Mouse (Mus musculus): ENCODE measurements around the gene Lpcat3. TPM values are rescaled to one million over a fixed set of nuclear protein-coding genes. Genes with fewer than 3 reads are reported as not detected.
"Not testable (repeated sequence)": the region's sequence is repeated elsewhere in the genome, so short reads cannot be mapped to it uniquely, and the experiment has no call there.

Gene Lpcat3
- polyA plus RNA-seq, 1 experiment from 2014 or later = 45.3 TPM

- H3K27me3 ChIP-seq = no peaks in the 10 kb centered on the region
- no peak for ATAC-seq (ENCODE audit: low FRiP score)
Measured at GRCm38 (mm10) chr6:124661995-124662394, 832 bp upstream of the Lpcat3 start.

GRCm38 (mm10) chr6:124663424-124663795, 583 bp downstream of the Lpcat3 start:
- no peak for ATAC-seq (ENCODE audit: low FRiP score)
- H3K36me3 ChIP-seq = no peaks in the 10 kb centered on the region
- WGBS = 18% methylated on average over 13 of the region's 13 CpGs

More at GRCm38 (mm10) chr6:124661995-124662394, 832 bp upstream of the Lpcat3 start:
- no peaks in the 10 kb centered on the region for H3K9me3 ChIP-seq (replicated peaks)
- H3K9ac ChIP-seq = peak overlapping the region; percentile 61; the same call in 1 of the 2 replicates
- peak overlapping the region; percentile 75 for H3K4me2 ChIP-seq (replicated peaks)
- H3K4me1 ChIP-seq = peaks cover 12% of the 10 kb centered on the region
- H3K27ac ChIP-seq = peak overlapping the region; percentile 84
- H3K4me3 ChIP-seq = peak overlapping the region; percentile 69
- WGBS = 34% methylated on average over 6 of the region's 6 CpGs
- no peaks in the 10 kb centered on the region for H3K36me3 ChIP-seq

DNA sequence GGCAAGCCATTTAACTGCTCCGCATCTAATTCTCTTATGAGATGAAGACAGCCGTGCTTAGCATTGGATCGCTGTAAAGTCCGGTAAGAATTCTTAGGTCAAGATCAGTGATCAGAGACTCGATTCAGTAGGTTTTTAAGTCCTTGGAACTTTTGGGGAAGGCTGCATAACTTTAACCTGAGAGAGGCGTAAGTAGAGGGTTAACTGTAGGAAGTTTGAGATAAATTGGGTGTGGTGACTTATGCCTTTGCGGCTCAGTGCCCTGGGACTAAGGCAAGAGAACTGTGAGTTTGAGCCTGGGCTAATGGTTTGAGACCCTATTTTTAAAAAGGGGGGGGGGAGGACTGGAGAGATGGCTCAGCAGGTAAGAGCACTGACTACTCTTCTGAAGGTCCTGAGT, 1.4 kb downstream of the Lpcat3 start:
- Histone ChIP-seq H3K36me3 (no peaks in the 10 kb centered on the region), H3K27ac (no peak overlapping the region), H3K4me3 (no peak overlapping the region), H3K9me3 (replicated peaks) (no peaks in the 10 kb centered on the region), H3K9ac (no peak overlapping the region), H3K4me1 (peaks cover 12% of the 10 kb centered on the region), H3K4me2 (replicated peaks) (peak overlapping the region; percentile 75; the same call in 1 of the 2 replicates), H3K27me3 (no peaks in the 10 kb centered on the region)
- no peak for ATAC-seq (ENCODE audit: low FRiP score)
- WGBS = 90% methylated on average over 7 of the region's 7 CpGs

More at GRCm38 (mm10) chr6:124663424-124663795, 583 bp downstream of the Lpcat3 start:
- H3K4me1 ChIP-seq = peaks cover 12% of the 10 kb centered on the region
- peak overlapping the region; percentile 61 for H3K9ac ChIP-seq
- peak overlapping the region; percentile 75 for H3K4me2 ChIP-seq (replicated peaks)
- no peaks in the 10 kb centered on the region for H3K27me3 ChIP-seq
- H3K27ac ChIP-seq = no peak overlapping the region; the same call in 1 of the 2 replicates
- H3K9me3 ChIP-seq (replicated peaks) = no peaks in the 10 kb centered on the region
- peak overlapping the region; percentile 69 for H3K4me3 ChIP-seq

DNA sequence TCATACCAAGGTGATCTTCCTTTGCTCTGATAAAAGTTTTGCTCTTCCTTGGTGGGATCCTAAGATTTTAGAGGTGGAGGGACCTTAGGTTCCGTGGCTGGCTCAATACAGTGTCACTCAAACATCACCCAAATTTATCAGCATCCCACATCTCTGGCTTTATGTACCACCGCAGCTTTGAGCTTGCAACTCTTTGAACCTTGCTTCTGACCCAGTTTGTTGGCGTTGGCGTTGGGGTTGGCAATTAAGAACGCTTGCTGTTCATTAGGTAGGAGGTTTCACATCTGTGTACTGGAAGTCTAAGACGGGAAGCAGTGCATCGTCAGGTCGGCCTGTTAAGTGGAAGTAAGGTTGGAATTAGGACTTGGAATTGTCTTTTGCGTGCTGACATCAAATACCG, 2.2 kb downstream of the Lpcat3 start:
- peaks cover 12% of the 10 kb centered on the region for H3K4me1 ChIP-seq
- H3K36me3 ChIP-seq = no peaks in the 10 kb centered on the region
- H3K27me3 ChIP-seq = no peaks in the 10 kb centered on the region
- no peak overlapping the region for H3K27ac ChIP-seq
- H3K9ac ChIP-seq = no peak overlapping the region
- ATAC-seq (ENCODE audit: low FRiP score) = no peak
- H3K9me3 ChIP-seq (replicated peaks) = no peaks in the 10 kb centered on the region
- H3K4me2 ChIP-seq (replicated peaks) = no peak overlapping the region
- no peak overlapping the region for H3K4me3 ChIP-seq
- 97% methylated on average over 10 of the region's 10 CpGs for WGBS

GRCm38 (mm10) chr6:124669234-124669859, 6.5 kb downstream of the Lpcat3 start:
- H3K4me3 ChIP-seq = no peak overlapping the region
- no peak overlapping the region for H3K9ac ChIP-seq
- no peak for ATAC-seq (ENCODE audit: low FRiP score)
- H3K27ac ChIP-seq = no peak overlapping the region
- H3K36me3 ChIP-seq = no peaks in the 10 kb centered on the region
- H3K9me3 ChIP-seq (replicated peaks) = no peaks in the 10 kb centered on the region
- no peaks in the 10 kb centered on the region for H3K27me3 ChIP-seq
- 92% methylated on average over 9 of the region's 11 CpGs for WGBS
- no peak overlapping the region for H3K4me2 ChIP-seq (replicated peaks)
- peaks cover 4% of the 10 kb centered on the region; the same call in 1 of the 2 replicates for H3K4me1 ChIP-seq

DNA sequence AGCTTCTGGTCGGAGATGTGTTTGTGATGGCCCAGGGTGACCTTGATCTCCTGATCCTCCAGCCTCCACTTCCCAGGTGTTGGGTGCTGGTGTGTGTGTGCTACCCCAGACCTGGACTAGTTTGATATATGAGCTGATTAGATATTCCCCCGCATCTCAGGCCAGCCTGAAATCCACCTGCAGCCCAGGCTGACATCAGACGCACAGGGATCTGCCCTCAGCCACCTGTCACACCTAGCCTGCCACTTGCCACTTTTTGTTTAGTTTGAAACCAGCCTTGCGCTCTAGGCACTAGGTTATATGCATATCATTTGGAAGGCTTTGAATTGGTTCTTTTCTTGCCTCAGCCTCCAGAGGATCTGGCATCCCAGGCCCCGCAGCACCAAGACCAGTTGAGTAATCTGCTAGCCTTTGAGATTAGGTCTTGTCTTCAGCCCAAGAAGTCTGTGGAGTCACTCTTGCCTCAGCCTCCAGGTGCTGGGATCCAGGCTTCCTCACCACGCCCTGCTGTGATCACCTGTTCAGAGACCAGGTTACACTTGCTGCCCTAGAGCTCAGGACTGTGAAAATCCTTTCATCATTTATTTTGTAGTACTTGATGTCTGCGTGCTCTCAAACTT, 7.6 kb downstream of the Lpcat3 start:
- Histone ChIP-seq H3K27ac (no peak overlapping the region), H3K36me3 (no peaks in the 10 kb centered on the region), H3K27me3 (no peaks in the 10 kb centered on the region), H3K9me3 (replicated peaks) (no peaks in the 10 kb centered on the region), H3K4me1 (peaks cover 4% of the 10 kb centered on the region; the same call in 1 of the 2 replicates), H3K4me3 (no peak overlapping the region), H3K4me2 (replicated peaks) (no peak overlapping the region), H3K9ac (no peak overlapping the region)
- WGBS = 97% methylated on average over 7 of the region's 7 CpGs
- no peak for ATAC-seq (ENCODE audit: low FRiP score)

DNA sequence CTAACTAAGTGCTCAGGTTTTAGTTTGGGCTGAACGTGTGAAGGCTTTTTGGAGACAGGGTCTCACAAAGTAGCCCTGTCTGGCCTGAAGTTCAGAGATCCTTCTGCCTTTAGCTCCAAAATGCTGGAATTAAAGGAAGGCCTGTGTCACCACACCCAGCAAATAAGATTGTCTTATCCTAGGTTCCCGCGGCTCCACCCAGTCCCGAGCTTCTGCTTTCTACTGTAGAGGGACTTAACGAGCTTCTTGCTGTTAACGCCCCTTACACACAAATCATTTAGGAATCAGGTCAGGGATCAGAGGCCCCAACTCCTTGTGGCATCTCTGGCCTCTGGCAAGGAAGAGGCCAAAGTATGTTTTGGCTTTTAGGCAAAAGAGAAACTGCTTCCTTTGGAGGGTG, 9.3 kb downstream of the Lpcat3 start:
- no peak overlapping the region for H3K9ac ChIP-seq
- H3K4me2 ChIP-seq (replicated peaks) = no peak overlapping the region
- H3K4me3 ChIP-seq = no peak overlapping the region
- no peak overlapping the region for H3K27ac ChIP-seq
- ATAC-seq (ENCODE audit: low FRiP score) = no peak
- no peaks in the 10 kb centered on the region for H3K36me3 ChIP-seq
- H3K9me3 ChIP-seq (replicated peaks) = no peaks in the 10 kb centered on the region
- peaks cover 4% of the 10 kb centered on the region; the same call in 1 of the 2 replicates for H3K4me1 ChIP-seq
- H3K27me3 ChIP-seq = no peaks in the 10 kb centered on the region
- WGBS = 78% methylated on average over 6 of the region's 6 CpGs

DNA sequence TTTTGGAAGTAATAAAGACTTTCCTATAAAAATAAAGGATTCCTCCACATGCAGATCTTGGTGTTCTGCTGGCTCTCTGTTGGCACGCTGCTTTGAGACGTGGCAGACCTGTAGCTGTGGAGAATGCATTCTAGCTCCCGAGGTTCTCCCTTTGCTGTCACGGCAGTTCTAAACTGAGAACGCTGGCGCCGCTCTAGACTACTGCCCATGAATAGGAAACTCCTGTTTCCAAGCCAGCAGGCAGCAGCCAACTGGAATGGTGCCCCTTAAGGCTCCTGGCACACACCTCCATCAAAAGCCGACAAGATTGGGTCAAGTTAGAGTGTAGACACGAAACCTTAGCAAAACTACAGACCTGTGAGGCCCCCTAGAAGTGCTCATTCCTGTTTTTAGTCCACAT, 10.8 kb downstream of the Lpcat3 start:
- no peak overlapping the region for H3K4me2 ChIP-seq (replicated peaks)
- H3K4me3 ChIP-seq = no peak overlapping the region
- 92% methylated on average over 9 of the region's 9 CpGs for WGBS
- no peaks in the 10 kb centered on the region for H3K36me3 ChIP-seq
- H3K9me3 ChIP-seq (replicated peaks) = no peaks in the 10 kb centered on the region
- H3K4me1 ChIP-seq = peaks cover 4% of the 10 kb centered on the region; the same call in 1 of the 2 replicates
- no peaks in the 10 kb centered on the region for H3K27me3 ChIP-seq
- H3K27ac ChIP-seq = no peak overlapping the region
- ATAC-seq (ENCODE audit: low FRiP score) = no peak
- H3K9ac ChIP-seq = no peak overlapping the region

DNA sequence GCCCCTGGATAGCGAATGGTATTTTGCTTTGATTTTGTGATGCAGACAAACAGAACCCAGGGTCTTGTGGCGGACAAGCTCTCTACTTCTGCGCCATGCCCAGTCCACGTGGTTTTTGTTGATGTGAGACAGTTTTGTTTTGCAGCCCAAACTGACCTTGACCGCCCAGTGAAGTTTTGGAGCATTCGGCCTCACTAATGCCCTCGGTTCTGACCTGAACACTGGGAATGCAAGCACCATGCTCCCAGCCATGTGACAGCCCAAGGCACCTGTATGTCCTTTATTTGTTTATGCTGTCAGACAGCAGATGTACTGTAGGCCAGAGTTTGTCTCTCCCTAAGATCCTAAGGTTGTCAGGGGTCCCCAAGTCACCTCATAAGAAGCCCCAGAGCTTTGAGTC, 11.8 kb downstream of the Lpcat3 start:
- no peak for ATAC-seq (ENCODE audit: low FRiP score)
- H3K4me1 ChIP-seq = peaks cover 4% of the 10 kb centered on the region; the same call in 1 of the 2 replicates
- no peak overlapping the region for H3K27ac ChIP-seq
- H3K4me3 ChIP-seq = no peak overlapping the region
- no peaks in the 10 kb centered on the region for H3K27me3 ChIP-seq
- H3K9ac ChIP-seq = no peak overlapping the region
- H3K9me3 ChIP-seq (replicated peaks) = no peaks in the 10 kb centered on the region
- no peaks in the 10 kb centered on the region for H3K36me3 ChIP-seq
- no peak overlapping the region for H3K4me2 ChIP-seq (replicated peaks)
- WGBS = 95% methylated on average over 7 of the region's 7 CpGs

GRCm38 (mm10) chr6:124676171-124676570, 13.3 kb downstream of the Lpcat3 start:
- no peak for ATAC-seq (ENCODE audit: low FRiP score)
- H3K4me2 ChIP-seq (replicated peaks) = no peak overlapping the region
- WGBS = 93% methylated on average over 6 of the region's 6 CpGs

GRCm38 (mm10) chr6:124678769-124679168, 15.9 kb downstream of the Lpcat3 start:
- Histone ChIP-seq H3K9me3 (replicated peaks) (no peaks in the 10 kb centered on the region), H3K4me3 (no peak overlapping the region), H3K36me3 (no peaks in the 10 kb centered on the region), H3K4me2 (replicated peaks) (no peak overlapping the region), H3K9ac (no peak overlapping the region), H3K27ac (no peak overlapping the region), H3K4me1 (no peaks in the 10 kb centered on the region), H3K27me3 (no peaks in the 10 kb centered on the region)
- WGBS = 95% methylated on average over 7 of the region's 7 CpGs
- ATAC-seq (ENCODE audit: low FRiP score) = no peak

More at GRCm38 (mm10) chr6:124676171-124676570, 13.3 kb downstream of the Lpcat3 start:
- Histone ChIP-seq H3K27ac (no peak overlapping the region), H3K4me1 (peaks cover 4% of the 10 kb centered on the region; the same call in 1 of the 2 replicates), H3K36me3 (no peaks in the 10 kb centered on the region), H3K27me3 (no peaks in the 10 kb centered on the region), H3K4me3 (no peak overlapping the region), H3K9ac (no peak overlapping the region), H3K9me3 (replicated peaks) (no peaks in the 10 kb centered on the region)

DNA sequence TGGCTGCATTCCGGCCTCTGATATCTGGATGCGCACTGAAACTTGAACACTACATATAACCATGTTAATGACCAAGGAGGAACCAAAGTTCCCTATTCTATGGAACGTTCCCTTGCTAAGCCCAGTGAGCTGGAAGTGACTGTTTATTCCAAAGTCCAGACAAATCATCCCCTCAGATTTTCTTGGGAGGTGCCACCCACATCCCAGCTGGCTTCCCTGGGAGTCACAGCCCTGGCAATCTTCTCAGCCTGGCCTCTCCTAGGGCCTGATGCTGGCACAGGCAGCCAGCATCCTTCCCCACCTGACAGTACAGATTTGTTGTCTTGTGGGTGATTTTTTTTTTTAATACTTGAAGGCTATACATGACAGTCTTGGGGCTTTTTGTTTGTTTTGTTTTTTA, 16.7 kb downstream of the Lpcat3 start:
- Histone ChIP-seq H3K4me2 (replicated peaks) (no peak overlapping the region), H3K9me3 (replicated peaks) (no peaks in the 10 kb centered on the region), H3K36me3 (no peaks in the 10 kb centered on the region), H3K9ac (no peak overlapping the region), H3K27me3 (no peaks in the 10 kb centered on the region), H3K4me3 (no peak overlapping the region), H3K4me1 (no peaks in the 10 kb centered on the region), H3K27ac (no peak overlapping the region)
- no peak for ATAC-seq (ENCODE audit: low FRiP score)
- WGBS = 93% methylated on average over 3 of the region's 3 CpGs

DNA sequence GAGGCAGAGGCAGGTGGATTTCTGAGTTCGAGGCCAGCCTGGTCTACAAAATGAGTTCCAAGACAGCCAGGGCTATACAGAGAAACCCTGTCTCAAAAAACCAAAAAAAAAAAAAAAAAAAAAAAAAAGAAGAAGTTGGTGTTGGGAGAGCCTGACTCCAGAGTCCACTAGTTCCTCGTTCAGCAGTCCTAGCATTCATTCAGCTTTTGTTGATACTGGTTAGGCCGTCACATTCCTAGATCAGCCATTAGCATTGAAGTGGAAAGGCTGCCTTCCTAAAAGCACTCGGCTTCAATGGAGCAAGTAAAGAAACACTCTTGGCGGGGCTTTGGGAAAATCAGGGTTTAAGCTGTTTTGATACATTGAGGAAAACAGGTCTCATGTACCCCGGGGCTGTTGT, 19.5 kb downstream of the Lpcat3 start:
- H3K9ac ChIP-seq; H3K4me2 ChIP-seq (replicated peaks); ATAC-seq (ENCODE audit: low FRiP score); H3K4me3 ChIP-seq; H3K9me3 ChIP-seq (replicated peaks); H3K27me3 ChIP-seq; H3K36me3 ChIP-seq; H3K4me1 ChIP-seq; H3K27ac ChIP-seq: not testable (repeated sequence)
- WGBS = 64% methylated on average over 6 of the region's 6 CpGs
